Mouse (Mus musculus) heart, embryonic 16.5 days (tissue): ENCODE measurements around the gene Taar8a. TPM values are rescaled to one million over a fixed set of nuclear protein-coding genes. Genes with fewer than 3 reads are reported as not detected.
"Not testable (repeated sequence)": the region's sequence is repeated elsewhere in the genome, so short reads cannot be mapped to it uniquely, and the experiment has no call there.

Source experiments
- ATAC-seq: fragments of 200-750 bp; cut with Nextera tagmentation; replicated peaks from 2 replicates; pipeline ENCODE4 v1.8.0; 2017; ENCODE audit warnings: moderate number of reproducible peaks; ENCODE audit not compliant: insufficient read depth, low FRiP score; ENCODE audit errors: extremely low read depth
- H3K27ac ChIP-seq: fragments of 300-500 bp; sonication (generic); 2 replicates; pipeline ENCODE4 v1.5.1; 2014; ENCODE audit warnings: mild to moderate bottlenecking, low read length, control low read depth, moderate library complexity
- H3K27me3 ChIP-seq: fragments of 300-500 bp; sonication (generic); 2 replicates; pipeline ENCODE4 v1.6.1; 2014; ENCODE audit warnings: low read length, mixed read lengths; ENCODE audit not compliant: control insufficient read depth, insufficient read depth
- H3K36me3 ChIP-seq: fragments of 300-500 bp; sonication (generic); 2 replicates; pipeline ENCODE4 v1.6.1; 2014; ENCODE audit not compliant: control insufficient read depth, insufficient read depth
- H3K4me1 ChIP-seq: fragments of 300-500 bp; sonication (generic); 2 replicates; pipeline ENCODE4 v1.6.1; 2014; ENCODE audit warnings: low read length, mixed read lengths; ENCODE audit not compliant: control insufficient read depth, insufficient read depth
- H3K4me2 ChIP-seq: fragments of 300-500 bp; sonication (generic); 2 replicates; pipeline ENCODE4 v1.6.1; 2014; ENCODE audit warnings: low read depth, mild to moderate bottlenecking, control low read depth, low read length
- H3K4me3 ChIP-seq: fragments of 300-500 bp; sonication (generic); 2 replicates; pipeline ENCODE4 v1.5.1; 2014; ENCODE audit warnings: mild to moderate bottlenecking, control low read depth, low read length
- H3K9ac ChIP-seq: fragments of 300-500 bp; sonication (generic); 2 replicates; pipeline ENCODE4 v1.6.1; 2014; ENCODE audit warnings: low read length, control low read depth
- H3K9me3 ChIP-seq: fragments of 300-500 bp; sonication (generic); replicated peaks from 2 replicates; pipeline ENCODE4 v1.6.1; 2016; ENCODE audit warnings: low read length; ENCODE audit not compliant: control insufficient read depth
- WGBS: fragments of 180-500 bp; shearing (Covaris S2); extraction: QIAGEN DNeasy Blood & Tissue Kit; methylation state at CpG from one replicate; pipeline ENCODE4 v1.1.7; 2014; 5-methylcytosine and 5-hydroxymethylcytosine counted together
- polyA plus RNA-seq: library from polyadenylated mRNA; unstranded; fragments of >200 nt; fragmentation: Nextera tagmentation; extraction: Ambion mirVana; gene quantifications from 2 replicates; pipeline ENCODE4 v1.2.1, GENCODE M21; 2015

Gene Taar8a
- polyA plus RNA-seq, 1 experiment from 2014 or later: not detected

- no peaks in the 10 kb centered on the region for H3K27me3 ChIP-seq
- H3K36me3 ChIP-seq: no peaks in the 10 kb centered on the region
- no peak overlapping the region for H3K4me2 ChIP-seq
- no peak overlapping the region for H3K27ac ChIP-seq
- no peaks in the 10 kb centered on the region for H3K9me3 ChIP-seq
- WGBS: 31% methylated on average over 3 of the region's 3 CpGs
- ATAC-seq: no peak
- H3K9ac ChIP-seq: no peak overlapping the region
- no peaks in the 10 kb centered on the region for H3K4me1 ChIP-seq
- no peak overlapping the region for H3K4me3 ChIP-seq
These were observed 3.9 kb downstream of the Taar8a start for GRCm38 (mm10) chr10:24080166-24080565.

- Histone ChIP-seq H3K27me3 (no peaks in the 10 kb centered on the region), H3K4me1 (no peaks in the 10 kb centered on the region), H3K4me3 (no peak overlapping the region), H3K9ac (no peak overlapping the region), H3K36me3 (no peaks in the 10 kb centered on the region), H3K27ac (no peak overlapping the region), H3K4me2 (no peak overlapping the region), H3K9me3 (no peaks in the 10 kb centered on the region)
- WGBS: 69% methylated on average over 5 of the region's 5 CpGs
- ATAC-seq: no peak
These were observed 9.6 kb downstream of the Taar8a start for GRCm38 (mm10) chr10:24085936-24086335.

- ATAC-seq: no peak
- WGBS: 54% methylated on average over 5 of the region's 5 CpGs
These were observed 10.3 kb downstream of the Taar8a start for GRCm38 (mm10) chr10:24086555-24086954.

GRCm38 (mm10) chr10:24087168-24087567 lies 10.9 kb downstream of the Taar8a start:
- H3K27me3 ChIP-seq: no peaks in the 10 kb centered on the region
- H3K9me3 ChIP-seq: no peaks in the 10 kb centered on the region
- H3K4me2 ChIP-seq: no peak overlapping the region
- H3K36me3 ChIP-seq: no peaks in the 10 kb centered on the region
- WGBS: 85% methylated on average over 2 of the region's 2 CpGs
- ATAC-seq: no peak
- no peak overlapping the region for H3K27ac ChIP-seq
- no peak overlapping the region for H3K9ac ChIP-seq
- H3K4me3 ChIP-seq: no peak overlapping the region
- no peaks in the 10 kb centered on the region for H3K4me1 ChIP-seq

More at GRCm38 (mm10) chr10:24086555-24086954, 10.3 kb downstream of the Taar8a start:
- no peak overlapping the region for H3K4me2 ChIP-seq
- H3K4me1 ChIP-seq: no peaks in the 10 kb centered on the region
- H3K36me3 ChIP-seq: no peaks in the 10 kb centered on the region
- no peak overlapping the region for H3K9ac ChIP-seq
- no peak overlapping the region for H3K27ac ChIP-seq
- H3K9me3 ChIP-seq: no peaks in the 10 kb centered on the region
- no peak overlapping the region for H3K4me3 ChIP-seq
- H3K27me3 ChIP-seq: no peaks in the 10 kb centered on the region

GRCm38 (mm10) chr10:24092194-24092593 lies 15.9 kb downstream of the Taar8a start, which contains the start of gene Taar8b:
TSS of gene Taar8b (minus strand) at chr10:24092294.
- Histone ChIP-seq H3K9ac (no peak within 1 kb of the TSS), H3K36me3 (no peaks in the 10 kb centered on the region), H3K27me3 (no peaks in the 10 kb centered on the region), H3K4me1 (no peaks in the 10 kb centered on the region), H3K9me3 (no peaks in the 10 kb centered on the region), H3K4me2 (no peak within 1 kb of the TSS), H3K4me3 (no peak within 1 kb of the TSS), H3K27ac (no peak within 1 kb of the TSS)
- no peak for ATAC-seq
- 49% methylated on average over 2 of the region's 2 CpGs for WGBS

GRCm38 (mm10) chr10:24097010-24097409 lies 20.7 kb downstream of the Taar8a start:
- 54% methylated on average over 2 of the region's 2 CpGs for WGBS
- not testable (repeated sequence) for H3K4me2 ChIP-seq, H3K9ac ChIP-seq, ATAC-seq, H3K36me3 ChIP-seq, H3K9me3 ChIP-seq, H3K4me3 ChIP-seq, H3K27ac ChIP-seq, H3K4me1 ChIP-seq, H3K27me3 ChIP-seq

- not testable (repeated sequence) for H3K4me1 ChIP-seq, H3K4me3 ChIP-seq, H3K9me3 ChIP-seq, H3K9ac ChIP-seq, H3K36me3 ChIP-seq, H3K4me2 ChIP-seq, H3K27ac ChIP-seq, ATAC-seq, H3K27me3 ChIP-seq
- 85% methylated on average over 1 of the region's 3 CpGs for WGBS
These were observed 25.5 kb downstream of the Taar8a start, which contains the start of gene Taar8c for GRCm38 (mm10) chr10:24101812-24102211. TSS of gene Taar8c (minus strand) at chr10:24101912.

GRCm38 (mm10) chr10:24103299-24103698 lies 27.0 kb downstream of the Taar8a start:
- not testable (repeated sequence) for ATAC-seq, H3K4me2 ChIP-seq, H3K36me3 ChIP-seq, H3K27ac ChIP-seq, H3K9me3 ChIP-seq, H3K4me1 ChIP-seq, H3K4me3 ChIP-seq, H3K9ac ChIP-seq, H3K27me3 ChIP-seq
- WGBS: 17% methylated on average over 1 of the region's 1 CpGs

- Histone ChIP-seq H3K9me3 (no peaks in the 10 kb centered on the region), H3K4me3 (no peak overlapping the region), H3K27ac (no peak overlapping the region), H3K27me3 (no peaks in the 10 kb centered on the region), H3K36me3 (no peaks in the 10 kb centered on the region), H3K9ac (no peak overlapping the region), H3K4me2 (no peak overlapping the region), H3K4me1 (no peaks in the 10 kb centered on the region)
- 59% methylated on average over 5 of the region's 5 CpGs for WGBS
- ATAC-seq: no peak
These were observed 31.4 kb downstream of the Taar8a start for GRCm38 (mm10) chr10:24107747-24108146.
